Mouse (Mus musculus) ES-Bruce4 (cell line): ENCODE results near the gene Mxd3.

Experiments used
- CTCF ChIP-seq: IDR thresholded peaks from one replicate; pipeline ENCODE4 v1.8.1; 2011; ENCODE audit warnings: low read depth, low read length
- POLR2A ChIP-seq: IDR thresholded peaks from one replicate; pipeline ENCODE4 v1.8.1; 2011; ENCODE audit warnings: low read length; ENCODE audit not compliant: insufficient read depth

- no peak for TF ChIP-seq CTCF
- no peak for TF ChIP-seq POLR2A
These were observed 14.7 kb upstream of the Mxd3 start for GRCm38 (mm10) chr13:55344286-55344685.
